Mouse (Mus musculus) spleen, adult 12 weeks (tissue): Measurements from ENCODE around the gene Gart.

Source experiments
- DNase-seq: peaks from one replicate; pipeline ENCODE4 v3.0.0; 2022; ENCODE audit warnings: low spot score

Gart gene

GRCm38 (mm10) chr16:91609501-91610245, 37.1 kb downstream of the Gart start:
- no peak for DNase-seq

DNA sequence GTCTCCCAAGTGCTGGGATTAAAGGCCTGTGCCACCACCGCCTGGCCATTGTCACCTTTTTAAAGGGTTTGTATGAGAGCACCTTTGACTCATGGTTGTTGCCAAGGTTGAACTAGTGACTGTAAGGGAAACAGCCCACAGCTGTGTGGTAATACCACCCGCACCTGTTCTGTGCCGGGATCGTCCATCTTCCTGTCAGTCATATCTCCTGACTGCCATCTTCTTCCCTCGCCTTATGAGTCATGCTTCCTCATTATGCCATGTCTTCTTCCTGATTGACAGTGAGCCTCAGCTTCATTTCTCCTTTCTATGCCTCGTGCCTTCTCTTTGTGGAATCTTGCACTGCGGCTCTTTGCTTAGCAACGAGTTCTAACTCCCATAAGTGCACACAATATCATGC, 39.8 kb downstream of the Gart start:
- DNase-seq = no peak

DNA sequence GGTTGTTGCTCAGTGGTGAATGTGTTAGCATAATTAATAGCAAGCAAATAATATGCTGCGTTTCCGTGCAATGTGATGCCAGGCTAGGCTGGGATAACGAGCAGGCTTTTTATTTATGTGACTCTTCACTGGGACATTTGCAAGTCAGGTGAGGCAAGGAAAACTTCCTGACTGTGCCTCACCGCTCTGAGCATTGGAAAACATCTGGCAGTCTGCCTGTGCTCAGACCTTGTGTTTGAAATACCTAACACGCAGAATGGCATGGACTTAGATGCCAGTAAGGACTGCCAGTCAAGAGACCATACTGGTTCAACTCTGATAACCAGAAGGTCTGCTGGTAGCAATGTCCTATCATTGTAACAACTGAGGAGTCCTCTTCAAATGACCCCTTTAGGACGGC, 41.6 kb downstream of the Gart start:
- DNase-seq = no peak

- no peak for DNase-seq
Observed at GRCm38 (mm10) chr16:91601693-91602092, 45.1 kb downstream of the Gart start.

DNA sequence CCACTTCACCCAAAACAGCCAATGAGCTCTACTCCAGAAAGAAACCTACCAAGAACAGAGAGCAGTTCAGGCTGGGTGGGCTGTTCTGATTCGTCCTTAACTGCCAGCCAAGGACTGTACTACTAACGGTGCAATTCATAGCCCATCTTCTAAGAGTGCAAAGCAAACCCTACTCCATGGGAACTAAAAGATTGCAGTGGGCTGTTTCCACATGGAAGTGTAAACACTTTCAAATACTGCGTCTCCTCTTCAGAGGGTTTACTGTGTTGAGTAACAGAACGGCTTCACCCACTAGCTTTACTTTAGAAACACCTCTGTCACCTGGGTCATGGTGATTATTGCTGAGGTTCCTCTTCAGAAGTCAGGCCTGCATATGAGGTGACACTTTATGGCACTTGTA, 45.7 kb downstream of the Gart start:
- no peak for DNase-seq

- DNase-seq = no peak
Observed at GRCm38 (mm10) chr16:91599242-91599641, 47.5 kb downstream of the Gart start.

DNA sequence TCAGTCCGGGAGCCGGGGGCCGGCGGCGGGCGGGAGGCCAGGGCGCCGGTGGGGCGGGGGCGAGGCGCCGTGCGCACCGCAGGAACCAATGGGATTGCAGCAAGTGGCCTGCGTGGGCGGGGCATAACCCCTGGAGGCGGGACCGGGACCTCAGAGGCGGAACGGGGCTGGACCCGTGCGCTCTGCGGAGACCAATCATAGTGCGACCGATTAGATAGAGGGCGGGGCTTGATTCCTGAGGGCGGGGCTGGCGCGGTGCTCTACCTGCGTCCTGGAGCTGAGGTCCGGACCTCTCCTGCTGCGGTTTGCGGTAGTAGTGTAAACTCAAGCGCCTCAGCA, 49.1 kb downstream of the Gart start, which contains the start of gene Tmem50b:
Gene Tmem50b (minus strand): TSS at position 129 of the 339 bp plus-strand sequence.
- DNase-seq = peak; percentile 98

GRCm38 (mm10) chr16:91596779-91597671, 49.7 kb downstream of the Gart start:
- peak; percentile 4 for DNase-seq

GRCm38 (mm10) chr16:91596397-91596778, 50.4 kb downstream of the Gart start:
- DNase-seq = peak; percentile 9

- DNase-seq = no peak
Observed at GRCm38 (mm10) chr16:91595076-91595475, 51.7 kb downstream of the Gart start.

- no peak for DNase-seq
Observed at GRCm38 (mm10) chr16:91593262-91593661, 53.5 kb downstream of the Gart start.

- no peak for DNase-seq
Observed at GRCm38 (mm10) chr16:91592162-91592561, 54.6 kb downstream of the Gart start.

- DNase-seq = no peak
Observed at GRCm38 (mm10) chr16:91588703-91589102, 58.0 kb downstream of the Gart start.

DNA sequence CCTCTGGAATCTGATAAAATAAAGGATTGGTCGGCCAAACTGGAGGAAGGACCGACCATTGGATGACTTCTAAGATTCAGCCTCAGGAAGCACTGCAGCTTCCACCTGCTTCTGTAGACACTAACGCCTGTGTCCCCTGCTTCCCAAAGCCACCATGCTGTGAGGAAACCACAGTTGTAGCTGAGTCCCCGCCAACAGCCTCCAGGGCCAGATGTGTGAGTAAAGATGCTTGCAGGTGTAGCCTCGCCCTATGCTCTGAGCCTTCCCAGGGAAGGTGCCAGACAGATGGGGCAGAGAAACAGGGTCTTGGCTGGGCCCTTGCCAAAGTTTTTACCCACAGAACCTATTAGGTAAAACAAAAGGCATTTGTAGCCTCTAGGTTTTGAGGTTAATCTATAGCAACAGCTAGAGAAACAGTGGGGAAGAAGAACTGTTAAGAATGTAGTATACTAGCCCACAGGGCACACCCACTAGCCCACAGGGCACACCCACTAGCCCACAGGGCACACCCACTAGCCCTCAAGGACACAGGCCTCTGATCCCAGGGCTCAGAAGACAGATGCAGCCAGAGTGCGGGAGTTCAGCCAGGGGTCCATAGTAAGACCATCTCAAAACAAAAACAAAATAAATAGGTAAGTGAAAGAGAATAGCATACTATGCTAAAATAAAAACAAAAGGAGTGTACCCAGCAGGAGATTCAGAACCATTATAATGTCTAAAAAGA, 58.9 kb downstream of the Gart start:
- no peak for DNase-seq

- DNase-seq = no peak
Observed at GRCm38 (mm10) chr16:91586244-91586643, 60.5 kb downstream of the Gart start.

GRCm38 (mm10) chr16:91585617-91586016, 61.1 kb downstream of the Gart start:
- DNase-seq = no peak

DNA sequence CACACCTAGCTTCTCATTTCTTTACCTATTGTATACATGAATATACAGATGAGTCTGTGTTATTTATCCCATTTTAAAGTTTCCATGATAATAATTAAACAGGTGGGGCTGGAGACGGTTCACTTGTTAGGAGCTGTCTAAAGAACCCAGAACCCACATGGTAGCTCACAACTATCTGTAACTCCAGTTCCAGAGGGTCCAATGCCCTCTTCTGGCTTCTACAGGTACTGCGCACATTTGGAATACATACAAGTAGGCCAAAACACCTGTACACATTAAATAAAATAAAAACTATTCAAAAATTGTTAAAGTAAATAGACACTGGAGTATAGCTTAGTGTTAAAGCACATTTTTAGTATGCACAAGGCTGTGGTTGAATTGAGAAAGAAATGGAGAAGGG, 64.4 kb downstream of the Gart start:
- DNase-seq = no peak

DNA sequence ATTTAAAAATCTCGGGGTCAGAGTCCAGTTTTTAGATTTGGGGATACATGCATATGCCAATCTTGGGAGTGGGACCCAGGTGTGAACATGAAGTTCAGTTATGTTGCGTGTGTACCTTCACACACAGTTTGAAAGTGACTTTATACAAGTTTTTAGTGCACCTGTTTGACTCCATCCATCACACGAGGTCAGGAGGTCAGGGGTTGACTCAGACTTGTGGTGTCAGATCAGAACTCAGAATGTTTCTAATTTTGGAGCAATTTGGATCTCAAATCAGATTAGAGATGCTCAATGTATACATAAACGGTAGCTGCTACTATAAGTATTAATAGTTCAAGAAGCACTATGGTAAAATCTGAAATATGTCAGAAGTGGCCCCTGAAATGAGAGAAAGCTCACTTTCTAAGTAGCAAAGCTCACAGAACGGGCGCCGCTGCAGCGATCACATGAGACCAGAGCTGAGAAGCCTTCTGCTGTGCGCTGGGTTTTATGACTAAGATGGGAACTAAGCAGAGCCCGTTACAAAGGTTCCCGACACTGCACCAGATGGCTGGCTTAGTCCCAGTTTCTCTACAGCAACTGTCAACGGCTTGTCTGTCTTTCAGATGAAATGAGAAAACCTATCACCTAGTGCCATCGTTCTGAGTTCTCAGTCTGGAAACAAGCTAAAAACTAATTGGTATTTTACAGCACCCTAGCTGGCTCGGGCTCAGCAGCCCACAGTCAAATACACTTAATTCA, 67.6 kb downstream of the Gart start:
- DNase-seq = no peak

DNA sequence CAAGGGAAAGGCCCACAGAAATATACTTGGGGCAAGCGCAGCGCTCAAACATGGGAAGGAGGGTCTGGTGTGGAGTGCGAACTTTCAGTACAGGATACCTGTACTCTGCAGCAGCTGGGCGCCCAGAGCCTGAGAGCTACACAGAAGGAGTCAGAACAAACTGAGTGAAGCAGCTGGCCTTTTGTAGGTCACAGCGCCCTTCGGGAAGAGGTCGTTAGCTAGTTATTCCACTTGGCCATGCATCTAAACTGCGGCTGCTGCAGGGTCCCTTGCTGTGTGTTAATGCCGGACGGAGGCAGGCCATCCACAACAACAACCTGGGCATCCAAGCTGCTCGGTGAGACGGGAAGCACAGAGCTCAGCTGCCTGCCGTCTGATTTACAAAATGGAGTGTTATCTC, 71.6 kb downstream of the Gart start:
- DNase-seq = no peak
